Mouse (Mus musculus): Measurements from ENCODE around the gene St8sia1. TPM values are rescaled to one million over a fixed set of nuclear protein-coding genes. Genes with fewer than 3 reads are reported as not detected.

The St8sia1 gene
- polyA plus RNA-seq, 1 experiment from 2014 or later, result 2.3 TPM

DNA sequence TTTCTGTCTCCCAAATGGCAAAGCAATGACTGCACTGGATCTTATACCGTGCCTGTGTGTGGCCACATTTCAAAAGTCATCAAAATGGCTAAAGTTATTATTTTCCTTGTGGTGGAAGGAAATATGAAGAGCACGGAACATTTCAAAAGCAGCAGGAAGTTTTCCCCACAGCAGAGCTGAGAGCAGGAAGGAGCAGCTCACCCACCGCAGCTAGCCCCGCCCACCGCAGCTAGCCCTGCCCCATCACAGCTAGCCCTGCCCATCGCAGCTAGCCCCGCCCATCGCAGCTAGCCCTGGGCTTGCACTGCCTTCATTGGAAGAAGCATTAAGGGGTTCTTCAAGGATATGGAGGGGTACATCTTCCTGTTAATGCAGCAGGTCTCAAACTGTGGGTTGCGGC lies 80.1 kb downstream of the St8sia1 start:
- 52% methylated on average over 9 of the region's 9 CpGs for WGBS
- ATAC-seq (replicated peaks; ENCODE audit: low FRiP score, low read depth) (peak; percentile 41; the same call in 1 of the 2 replicates), DNase-seq (ENCODE audit: low spot score) (peak; percentile 70)
- no peak overlapping the region for H3K4me2 ChIP-seq (ENCODE audit: low read length)
- no peak overlapping the region for H3K4me3 ChIP-seq (replicated peaks; ENCODE audit: low read depth, low read length)
- H3K4me1 ChIP-seq (replicated peaks; ENCODE audit: insufficient read depth, low read length), result 0 out of 2 replicates have a peak, but pooled peaks cover 4% of the 10 kb centered on the region
- H3K27me3 ChIP-seq (ENCODE audit: insufficient read depth, low read length), result no peaks in the 10 kb centered on the region
- H3K9me3 ChIP-seq (replicated peaks; ENCODE audit: low read length), result no peaks in the 10 kb centered on the region
- 0 out of 2 replicates have a peak overlapping the region, but pooled peaks have one; percentile 31 for H3K27ac ChIP-seq
- no peak for TF ChIP-seq CTCF (IDR thresholded peaks at IDR 0.05; ENCODE audit: low read depth)
- no peak overlapping the region for H3K9ac ChIP-seq (ENCODE audit: low read depth, low read length)
- H3K36me3 ChIP-seq (ENCODE audit: insufficient read depth, low read length), result no peaks in the 10 kb centered on the region

GRCm38 (mm10) chr6:142880849-142881470 lies 83.3 kb downstream of the St8sia1 start:
- 81% methylated on average over 8 of the region's 8 CpGs for WGBS
- DNase-seq (ENCODE audit: low spot score), result no peak
- Histone ChIP-seq H3K4me2 (ENCODE audit: low read length) (no peak overlapping the region), H3K27me3 (ENCODE audit: insufficient read depth, low read length) (no peaks in the 10 kb centered on the region), H3K4me1 (replicated peaks; ENCODE audit: insufficient read depth, low read length) (peaks cover 9% of the 10 kb centered on the region; the same call in 1 of the 2 replicates), H3K9me3 (replicated peaks; ENCODE audit: low read length) (no peaks in the 10 kb centered on the region), H3K9ac (ENCODE audit: low read depth, low read length) (no peak overlapping the region), H3K27ac (peak overlapping the region; percentile 66; the same call in 1 of the 2 replicates), H3K36me3 (ENCODE audit: insufficient read depth, low read length) (no peaks in the 10 kb centered on the region), H3K4me3 (replicated peaks; ENCODE audit: low read depth, low read length) (no peak overlapping the region)
- peak; percentile 69 for ATAC-seq (replicated peaks; ENCODE audit: low FRiP score, low read depth)
- TF ChIP-seq CTCF (IDR thresholded peaks at IDR 0.05; ENCODE audit: low read depth), result no peak

DNA sequence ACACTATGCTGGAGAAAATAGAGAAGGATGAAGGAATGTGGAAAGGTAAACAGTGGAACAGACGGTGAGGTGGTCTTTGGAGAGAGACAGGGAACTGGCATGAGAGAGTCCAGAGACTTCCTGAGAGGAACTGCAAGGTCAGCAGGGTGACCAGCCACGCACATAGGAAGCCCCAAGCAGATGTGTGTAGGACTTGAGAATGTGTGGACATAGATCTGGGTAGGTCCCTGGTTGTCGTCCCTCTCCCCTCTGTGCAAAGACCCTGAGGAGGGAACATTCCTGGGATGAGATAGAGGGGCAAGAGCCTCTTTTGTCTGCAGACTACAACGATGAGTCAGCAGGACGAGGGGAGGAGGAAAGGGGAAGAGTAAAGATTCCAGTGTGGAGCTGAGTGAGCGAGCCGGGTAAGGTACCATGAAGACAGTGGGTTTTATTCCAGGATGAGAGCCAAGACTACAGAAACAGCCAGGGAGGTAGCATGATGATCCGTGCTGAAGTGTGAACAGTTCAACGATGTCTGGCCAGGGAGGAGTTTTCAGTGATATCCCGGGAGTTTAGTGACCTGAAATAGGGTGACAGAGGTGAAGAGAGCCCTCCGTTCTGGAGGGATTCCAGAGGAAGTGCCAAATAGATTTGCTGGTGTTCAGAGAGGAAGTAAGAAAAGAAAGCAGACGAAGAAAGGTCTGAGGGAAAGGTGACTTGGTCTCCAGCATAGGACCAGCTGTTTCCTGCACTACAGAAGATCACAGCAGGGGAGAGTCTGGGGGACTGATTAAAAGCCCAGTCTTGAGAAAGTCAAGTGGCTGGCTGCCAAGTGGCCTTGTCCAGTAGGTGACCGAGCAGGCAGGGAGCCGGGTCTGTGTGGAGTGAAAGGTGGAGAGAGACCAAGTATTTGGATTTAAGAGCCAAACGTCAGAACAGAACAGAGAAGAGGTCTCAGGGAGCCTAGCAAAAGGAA lies 85.2 kb downstream of the St8sia1 start:
- H3K4me1 ChIP-seq (replicated peaks; ENCODE audit: insufficient read depth, low read length), result peaks cover 11% of the 10 kb centered on the region; the same call in 1 of the 2 replicates
- DNase-seq (ENCODE audit: low spot score), result peak; percentile 81
- ATAC-seq (replicated peaks; ENCODE audit: low FRiP score, low read depth), result peak; percentile 69
- H3K27ac ChIP-seq, result peak overlapping the region; percentile 68; the same call in 1 of the 2 replicates
- no peaks in the 10 kb centered on the region for H3K27me3 ChIP-seq (ENCODE audit: insufficient read depth, low read length)
- H3K4me3 ChIP-seq (replicated peaks; ENCODE audit: low read depth, low read length), result no peak overlapping the region
- WGBS, result 22% methylated on average over 15 of the region's 15 CpGs
- no peak overlapping the region for H3K9ac ChIP-seq (ENCODE audit: low read depth, low read length)
- TF ChIP-seq CTCF (IDR thresholded peaks at IDR 0.05; ENCODE audit: low read depth), result no peak
- H3K36me3 ChIP-seq (ENCODE audit: insufficient read depth, low read length), result no peaks in the 10 kb centered on the region
- H3K4me2 ChIP-seq (ENCODE audit: low read length), result peak overlapping the region; percentile 27; the same call in 1 of the 2 replicates
- no peaks in the 10 kb centered on the region for H3K9me3 ChIP-seq (replicated peaks; ENCODE audit: low read length)

DNA sequence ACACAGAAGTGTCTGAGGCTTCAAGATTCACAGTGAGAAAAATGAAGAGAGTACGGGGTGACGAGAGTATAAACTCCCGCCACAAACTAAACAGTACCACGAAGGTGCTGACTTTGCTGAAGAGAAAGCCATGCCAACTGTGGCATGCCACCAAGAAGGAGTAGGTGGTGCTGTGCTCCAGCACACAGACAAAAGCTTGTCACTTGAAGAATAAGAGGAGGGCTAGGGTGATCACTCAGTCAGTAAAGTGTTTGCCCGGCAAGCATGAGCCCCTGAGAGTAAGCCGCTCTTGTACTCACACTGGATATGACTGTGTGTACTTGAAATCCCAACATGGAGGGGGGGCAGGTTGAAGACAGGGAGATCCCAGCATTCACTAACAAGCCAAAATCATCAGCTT lies 87.0 kb downstream of the St8sia1 start:
- Histone ChIP-seq H3K27ac (peak overlapping the region; percentile 42; the same call in 1 of the 2 replicates), H3K4me1 (replicated peaks; ENCODE audit: insufficient read depth, low read length) (peaks cover 11% of the 10 kb centered on the region; the same call in 1 of the 2 replicates), H3K9ac (ENCODE audit: low read depth, low read length) (no peak overlapping the region), H3K27me3 (ENCODE audit: insufficient read depth, low read length) (no peaks in the 10 kb centered on the region), H3K9me3 (replicated peaks; ENCODE audit: low read length) (no peaks in the 10 kb centered on the region), H3K4me3 (replicated peaks; ENCODE audit: low read depth, low read length) (no peak overlapping the region), H3K4me2 (ENCODE audit: low read length) (no peak overlapping the region), H3K36me3 (ENCODE audit: insufficient read depth, low read length) (no peaks in the 10 kb centered on the region)
- WGBS, result 60% methylated on average over 6 of the region's 6 CpGs
- no peak for DNase-seq (ENCODE audit: low spot score)
- TF ChIP-seq CTCF (IDR thresholded peaks at IDR 0.05; ENCODE audit: low read depth), result no peak
- ATAC-seq (replicated peaks; ENCODE audit: low FRiP score, low read depth), result no peak

GRCm38 (mm10) chr6:142876279-142876899 lies 87.9 kb downstream of the St8sia1 start:
- peaks cover 11% of the 10 kb centered on the region; the same call in 1 of the 2 replicates for H3K4me1 ChIP-seq (replicated peaks; ENCODE audit: insufficient read depth, low read length)
- ATAC-seq (replicated peaks; ENCODE audit: low FRiP score, low read depth) (no peak), DNase-seq (ENCODE audit: low spot score) (peak; percentile 71)
- H3K4me3 ChIP-seq (replicated peaks; ENCODE audit: low read depth, low read length), result no peak overlapping the region
- no peak overlapping the region for H3K9ac ChIP-seq (ENCODE audit: low read depth, low read length)
- TF ChIP-seq CTCF (IDR thresholded peaks at IDR 0.05; ENCODE audit: low read depth), result no peak
- no peak overlapping the region for H3K4me2 ChIP-seq (ENCODE audit: low read length)
- WGBS, result 24% methylated on average over 8 of the region's 8 CpGs
- H3K27ac ChIP-seq, result no peak overlapping the region
- H3K9me3 ChIP-seq (replicated peaks; ENCODE audit: low read length), result no peaks in the 10 kb centered on the region
- H3K36me3 ChIP-seq (ENCODE audit: insufficient read depth, low read length), result no peaks in the 10 kb centered on the region
- H3K27me3 ChIP-seq (ENCODE audit: insufficient read depth, low read length), result no peaks in the 10 kb centered on the region

Measured in kidney, postnatal 0 days (tissue).